Mouse (Mus musculus): ENCODE results near the gene 1700037H04Rik.
"Not testable (repeated sequence)": the region's sequence is repeated elsewhere in the genome, so short reads cannot be mapped to it uniquely, and the experiment has no call there.

1700037H04Rik gene

DNA sequence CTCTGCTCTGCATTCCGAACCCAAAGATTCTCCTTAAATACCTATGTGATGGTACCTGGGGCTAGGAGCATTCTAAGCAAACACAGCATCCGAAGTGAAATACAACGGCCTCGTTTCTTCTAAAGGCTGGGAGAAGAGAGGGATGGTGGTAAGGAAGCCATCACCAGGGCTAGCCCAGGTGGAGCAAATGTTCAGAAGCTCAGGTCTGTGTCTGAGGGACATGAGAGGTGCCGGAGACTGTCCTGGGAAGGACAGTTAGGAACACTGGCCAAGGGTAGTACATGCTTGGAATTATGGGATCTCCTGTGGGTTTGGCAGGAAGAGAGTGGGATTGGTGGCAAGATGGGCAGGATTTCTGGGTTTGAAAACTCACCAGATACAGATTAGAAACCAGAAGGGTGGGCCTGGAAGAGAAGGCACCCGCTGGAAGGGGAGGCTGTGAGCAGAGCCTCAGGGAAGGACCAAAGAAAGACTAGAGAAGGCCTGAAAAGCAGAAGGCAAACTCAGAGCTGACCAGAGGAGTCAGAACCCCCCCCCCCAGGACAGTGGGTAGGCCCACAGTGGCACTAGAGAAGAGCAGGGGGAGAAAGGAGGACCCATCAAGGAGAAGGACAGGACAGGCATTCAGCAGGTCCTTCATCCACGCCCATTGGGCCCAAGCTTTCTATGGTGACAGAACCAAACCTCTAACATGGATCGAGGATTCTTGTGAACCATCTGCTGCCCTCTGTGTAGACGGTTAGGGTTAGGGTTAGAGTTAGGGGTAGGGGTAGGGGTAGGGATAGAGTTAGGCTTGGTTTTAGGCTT, 34.5 kb downstream of the 1700037H04Rik start:
- no peak for DNase-seq

DNA sequence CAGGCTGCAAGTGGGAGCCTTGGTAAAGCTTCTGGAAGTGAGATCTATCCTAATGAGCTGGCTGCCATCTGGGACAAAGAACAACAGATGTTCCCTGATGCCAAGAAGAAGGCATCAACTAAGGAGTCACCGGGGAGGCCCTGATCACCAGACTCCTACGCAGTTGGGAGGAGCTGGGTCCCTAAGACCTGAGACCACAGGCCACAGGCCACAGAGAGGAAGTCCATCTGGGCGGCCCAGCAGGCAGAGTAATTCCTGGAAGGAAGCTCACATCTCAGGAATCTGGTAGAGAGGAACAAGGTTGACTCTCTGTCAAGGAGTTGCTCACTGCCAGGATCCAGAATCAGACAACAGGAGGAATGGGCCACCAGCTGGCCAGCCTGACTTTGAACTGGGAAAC, 35.7 kb downstream of the 1700037H04Rik start:
- DNase-seq = peak; percentile 43

DNA sequence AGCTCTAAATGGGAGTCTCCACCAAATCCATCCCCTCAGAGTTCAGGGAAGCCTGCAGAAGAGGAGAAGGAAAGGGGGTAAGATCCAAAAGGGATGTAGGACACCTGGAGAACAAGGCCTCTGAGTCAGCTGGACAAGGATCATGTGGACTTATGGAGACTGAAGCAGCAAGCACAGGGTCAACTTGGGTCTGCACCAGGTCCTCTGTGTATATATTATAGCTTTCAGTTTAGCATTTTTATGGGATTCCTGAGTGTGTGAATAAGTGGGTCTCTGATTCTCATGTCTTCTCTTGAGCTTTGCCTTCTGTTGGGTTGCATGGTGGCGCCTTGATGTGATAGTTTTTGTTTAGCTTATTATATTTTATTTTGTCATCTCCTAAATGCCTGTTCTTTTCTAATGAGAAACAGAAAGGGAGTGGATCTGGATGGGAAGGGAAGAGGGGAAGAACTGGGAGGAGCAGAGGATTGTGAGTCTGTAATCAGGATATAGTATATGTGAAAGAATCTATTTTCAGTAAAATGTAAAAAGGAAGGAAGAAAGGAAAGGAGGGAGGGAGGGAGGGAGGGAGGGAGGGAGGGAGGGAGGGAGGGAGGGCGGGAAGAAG, 40.8 kb downstream of the 1700037H04Rik start:
- no peak for DNase-seq

DNA sequence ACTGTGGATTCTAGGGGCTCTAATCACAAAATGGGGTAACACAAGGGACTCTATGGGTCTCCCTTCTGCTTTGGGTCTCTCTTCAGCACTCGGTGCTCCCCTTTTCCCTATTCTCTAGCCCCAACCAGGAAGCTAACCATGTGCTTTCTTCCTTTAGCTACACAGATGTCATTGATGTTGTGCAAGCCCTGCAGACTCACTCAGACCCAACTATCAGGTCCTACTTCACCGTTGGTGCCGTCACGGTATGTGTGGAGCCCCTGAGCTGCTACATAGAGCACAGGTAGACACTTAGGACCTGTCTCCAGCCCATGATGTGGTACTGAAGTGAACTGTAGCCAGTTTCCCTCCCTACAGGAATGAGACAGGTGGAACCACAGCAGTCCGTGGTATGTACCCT, 53.9 kb downstream of the 1700037H04Rik start:
- DNase-seq = no peak

- not testable (repeated sequence) for DNase-seq
Observed at GRCm38 (mm10) chr2:131105061-131105460, 54.8 kb downstream of the 1700037H04Rik start.

DNA sequence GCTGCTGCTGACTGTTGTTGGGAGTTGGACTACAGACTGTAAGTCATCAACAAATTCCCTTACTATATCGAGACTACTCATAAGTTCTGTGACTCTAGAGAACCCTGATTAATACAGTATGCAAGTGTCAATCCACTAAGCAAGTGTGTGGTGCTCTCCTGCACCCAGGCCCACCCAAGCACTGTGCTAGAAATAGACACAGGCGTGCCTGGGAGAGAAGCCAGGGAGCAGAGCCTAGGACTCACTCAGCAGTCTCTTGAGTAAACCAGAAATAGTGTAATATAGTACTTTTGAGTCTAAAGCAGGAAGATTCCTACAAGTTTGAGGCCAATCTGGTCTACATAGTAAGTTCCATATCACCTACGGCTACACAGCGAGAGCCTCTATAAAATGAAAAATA, 55.9 kb downstream of the 1700037H04Rik start:
- DNase-seq = no peak

GRCm38 (mm10) chr2:131101530-131101929, 58.4 kb downstream of the 1700037H04Rik start:
- DNase-seq = no peak

- no peak for DNase-seq
Observed at GRCm38 (mm10) chr2:131097087-131097486, 62.8 kb downstream of the 1700037H04Rik start.

Measured in kidney, adult 9 months (tissue).